Mouse (Mus musculus): ENCODE results near the gene Hist1h3f. TPM values are rescaled to one million over a fixed set of nuclear protein-coding genes. Genes with fewer than 3 reads are reported as not detected.
"Not testable (repeated sequence)": the region's sequence is repeated elsewhere in the genome, so short reads cannot be mapped to it uniquely, and the experiment has no call there.

Gene Hist1h3f
- polyA plus RNA-seq, 1 experiment from 2014 or later, result not detected

- Histone ChIP-seq H3K4me1 (ENCODE audit: control insufficient read depth, insufficient read depth, low read depth, low read length) (peaks cover 18% of the 10 kb centered on the region), H3K4me2 (ENCODE audit: low read length) (peak overlapping the region; percentile 53), H3K9ac (ENCODE audit: low read depth, low read length) (peak overlapping the region; percentile 57), H3K4me3 (ENCODE audit: low read length) (peak overlapping the region; percentile 44), H3K27ac (ENCODE audit: low read depth, low read length) (peak overlapping the region; percentile 90)
- not testable (repeated sequence) for H3K9me3 ChIP-seq (ENCODE audit: control insufficient read depth, low read length); H3K27me3 ChIP-seq (replicated peaks; ENCODE audit: control insufficient read depth, insufficient read depth, low read length); ATAC-seq; H3K36me3 ChIP-seq (ENCODE audit: control insufficient read depth, insufficient read depth, low read length)
- 2% methylated on average over 12 of the region's 41 CpGs for whole genome bisulfite sequencing
Measured at GRCm38 (mm10) chr13:23570261-23571021, 26.6 kb downstream of the Hist1h3f start.

- Histone ChIP-seq H3K27ac (ENCODE audit: low read depth, low read length) (peak within 1 kb of the TSS; percentile 90), H3K4me2 (ENCODE audit: low read length) (peak within 1 kb of the TSS; percentile 53), H3K36me3 (ENCODE audit: control insufficient read depth, insufficient read depth, low read length) (no peaks in the 10 kb centered on the region), H3K4me1 (ENCODE audit: control insufficient read depth, insufficient read depth, low read depth, low read length) (peaks cover 19% of the 10 kb centered on the region), H3K9ac (ENCODE audit: low read depth, low read length) (peak within 1 kb of the TSS; percentile 57), H3K27me3 (replicated peaks; ENCODE audit: control insufficient read depth, insufficient read depth, low read length) (no peaks in the 10 kb centered on the region), H3K4me3 (ENCODE audit: low read length) (peak within 1 kb of the TSS; percentile 44), H3K9me3 (ENCODE audit: control insufficient read depth, low read length) (no peaks in the 10 kb centered on the region)
- WGBS, result under 1% methylated on average over 18 of the region's 18 CpGs
- peak; percentile 95 for ATAC-seq
Measured at GRCm38 (mm10) chr13:23571022-23571503, 27.2 kb downstream of the Hist1h3f start, which contains the start of the genes Hist1h2ae and Hist1h2bg. TSS of gene Hist1h2ae (minus strand) at chr13:23571220. TSS of gene Hist1h2bg (plus strand) at chr13:23571396.

- Histone ChIP-seq H3K4me3 (ENCODE audit: low read length) (peak overlapping the region; percentile 44), H3K27ac (ENCODE audit: low read depth, low read length) (peak overlapping the region; percentile 90), H3K4me1 (ENCODE audit: control insufficient read depth, insufficient read depth, low read depth, low read length) (peaks cover 25% of the 10 kb centered on the region), H3K4me2 (ENCODE audit: low read length) (peak overlapping the region; percentile 53), H3K9ac (ENCODE audit: low read depth, low read length) (peak overlapping the region; percentile 54; the same call in 1 of the 2 replicates)
- not testable (repeated sequence) for H3K36me3 ChIP-seq (ENCODE audit: control insufficient read depth, insufficient read depth, low read length); H3K27me3 ChIP-seq (replicated peaks; ENCODE audit: control insufficient read depth, insufficient read depth, low read length); ATAC-seq; H3K9me3 ChIP-seq (ENCODE audit: control insufficient read depth, low read length)
- 0% methylated on average over 9 of the region's 34 CpGs for WGBS
Measured at GRCm38 (mm10) chr13:23571504-23572217, 27.8 kb downstream of the Hist1h3f start.

- H3K9me3 ChIP-seq (ENCODE audit: control insufficient read depth, low read length), result no peaks in the 10 kb centered on the region
- no peak overlapping the region for H3K27ac ChIP-seq (ENCODE audit: low read depth, low read length)
- H3K36me3 ChIP-seq (ENCODE audit: control insufficient read depth, insufficient read depth, low read length), result no peaks in the 10 kb centered on the region
- H3K4me1 ChIP-seq (ENCODE audit: control insufficient read depth, insufficient read depth, low read depth, low read length), result peaks cover 26% of the 10 kb centered on the region
- WGBS, result 40% methylated on average over 2 of the region's 2 CpGs
- H3K4me3 ChIP-seq (ENCODE audit: low read length), result peak overlapping the region; percentile 44
- H3K4me2 ChIP-seq (ENCODE audit: low read length), result peak overlapping the region; percentile 53
- no peak overlapping the region for H3K9ac ChIP-seq (ENCODE audit: low read depth, low read length)
- H3K27me3 ChIP-seq (replicated peaks; ENCODE audit: control insufficient read depth, insufficient read depth, low read length), result no peaks in the 10 kb centered on the region
- ATAC-seq, result no peak
Measured at GRCm38 (mm10) chr13:23572218-23573033, 28.6 kb downstream of the Hist1h3f start.

GRCm38 (mm10) chr13:23573034-23573897 lies 29.4 kb downstream of the Hist1h3f start:
- not testable (repeated sequence) for H3K9me3 ChIP-seq (ENCODE audit: control insufficient read depth, low read length); H3K9ac ChIP-seq (ENCODE audit: low read depth, low read length); H3K27me3 ChIP-seq (replicated peaks; ENCODE audit: control insufficient read depth, insufficient read depth, low read length); H3K36me3 ChIP-seq (ENCODE audit: control insufficient read depth, insufficient read depth, low read length); ATAC-seq
- Histone ChIP-seq H3K27ac (ENCODE audit: low read depth, low read length) (peak overlapping the region; percentile 75), H3K4me2 (ENCODE audit: low read length) (peak overlapping the region; percentile 53), H3K4me3 (ENCODE audit: low read length) (peak overlapping the region; percentile 37), H3K4me1 (ENCODE audit: control insufficient read depth, insufficient read depth, low read depth, low read length) (peaks cover 26% of the 10 kb centered on the region)
- 15% methylated on average over 14 of the region's 20 CpGs for WGBS

GRCm38 (mm10) chr13:23573898-23574524 lies 30.2 kb downstream of the Hist1h3f start, which contains the start of the genes Hist1h2bf and Hist1h2ad:
TSS of gene Hist1h2bf (minus strand) at chr13:23574196.
TSS of gene Hist1h2ad (plus strand) at chr13:23574381.
- Histone ChIP-seq H3K4me3 (ENCODE audit: low read length) (peak within 1 kb of the TSS; percentile 37), H3K27ac (ENCODE audit: low read depth, low read length) (peak within 1 kb of the TSS; percentile 75), H3K4me2 (ENCODE audit: low read length) (peak within 1 kb of the TSS; percentile 71), H3K4me1 (ENCODE audit: control insufficient read depth, insufficient read depth, low read depth, low read length) (peaks cover 26% of the 10 kb centered on the region)
- ATAC-seq, result peak; percentile 92
- not testable (repeated sequence) for H3K9ac ChIP-seq (ENCODE audit: low read depth, low read length); H3K9me3 ChIP-seq (ENCODE audit: control insufficient read depth, low read length); H3K36me3 ChIP-seq (ENCODE audit: control insufficient read depth, insufficient read depth, low read length); H3K27me3 ChIP-seq (replicated peaks; ENCODE audit: control insufficient read depth, insufficient read depth, low read length)
- WGBS, result under 1% methylated on average over 19 of the region's 42 CpGs

- not testable (repeated sequence) for H3K9me3 ChIP-seq (ENCODE audit: control insufficient read depth, low read length); H3K36me3 ChIP-seq (ENCODE audit: control insufficient read depth, insufficient read depth, low read length); H3K9ac ChIP-seq (ENCODE audit: low read depth, low read length); ATAC-seq; H3K27me3 ChIP-seq (replicated peaks; ENCODE audit: control insufficient read depth, insufficient read depth, low read length)
- WGBS, result 0% methylated on average over 5 of the region's 39 CpGs
- peak overlapping the region; percentile 71 for H3K4me2 ChIP-seq (ENCODE audit: low read length)
- H3K4me3 ChIP-seq (ENCODE audit: low read length), result peak overlapping the region; percentile 34
- peak overlapping the region; percentile 74 for H3K27ac ChIP-seq (ENCODE audit: low read depth, low read length)
- peaks cover 26% of the 10 kb centered on the region for H3K4me1 ChIP-seq (ENCODE audit: control insufficient read depth, insufficient read depth, low read depth, low read length)
Measured at GRCm38 (mm10) chr13:23574546-23575170, 30.8 kb downstream of the Hist1h3f start.
